Mouse (Mus musculus) effector memory CD4-positive, alpha-beta T cell, adult 5 months (primary cell): ENCODE results near the gene Frmpd2. TPM values are rescaled to one million over a fixed set of nuclear protein-coding genes. Genes with fewer than 3 reads are reported as not detected.

ENCODE experiments used
- polyA plus RNA-seq: library from polyadenylated mRNA; unstranded; fragments of 100-300 nt; shearing (Covaris generic); gene quantifications from one replicate; pipeline ENCODE4 v1.2.1, GENCODE M21; 2017

The Frmpd2 gene
- not detected for polyA plus RNA-seq

GRCm38 (mm10) chr14:33471331-33471730 is at the start of gene Frmpd2:
Frmpd2 (plus strand) TSS chr14:33471696.

GRCm38 (mm10) chr14:33447027-33447569 is 24.4 kb upstream of the Frmpd2 start, which contains the start of gene Mapk8:
Mapk8 (minus strand) TSS chr14:33447158.

GRCm38 (mm10) chr14:33588951-33589350 is 117.5 kb downstream of the Frmpd2 start, which contains the start of gene Ptpn20:
Ptpn20 (plus strand) TSS chr14:33589207.

Other genes with a start within 250 kb of the Frmpd2 start
- 10.0 TPM for gene Mapk8, start 24.5 kb upstream of the Frmpd2 start, polyA plus RNA-seq
- not detected for gene Ptpn20, start 117.5 kb downstream of the Frmpd2 start, polyA plus RNA-seq